In the genomic region with DNA sequence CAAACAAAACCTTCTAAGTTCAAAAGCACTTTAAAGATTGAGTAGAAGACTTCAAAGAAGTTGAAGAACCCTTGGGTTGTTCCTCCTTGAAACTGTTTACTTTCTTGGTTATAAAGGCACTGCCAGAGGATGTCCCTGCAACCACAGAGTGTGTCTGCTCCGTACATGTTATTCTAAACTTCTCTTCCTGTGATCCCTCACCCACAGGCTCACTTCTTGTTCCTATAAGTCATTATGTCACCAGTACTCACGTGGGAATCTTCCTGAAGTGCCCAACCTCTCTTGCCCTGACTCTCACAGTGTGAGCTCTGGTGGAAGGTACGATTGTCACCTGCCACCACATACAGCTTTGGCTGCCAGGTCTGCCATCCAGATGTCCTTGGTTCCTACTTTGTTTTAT, we compare ENCODE assay signal across 22 mouse cellular contexts. TPM values are rescaled to one million over a fixed set of nuclear protein-coding genes. Genes with fewer than 3 reads are reported as not detected.
DNase-seq lines count a peak whose midpoint lies in the region; ATAC-seq lines count a peak whose summit lies in the region.
"Had no signal": no experiment of that assay in that cellular context is flagged by ENCODE, and none has a peak within 500 bp of the region (broad histone marks: within the 10 kb centered on the region; RNA-seq: fewer than 3 reads in every experiment).

No protein-coding gene starts in this region.

- H3K9ac ChIP-seq in midbrain, embryonic 13.5 days (replicated peaks), result no peak overlapping the region
- H3K9ac ChIP-seq: forebrain, embryonic 12.5 days; liver, postnatal 0 days had no signal

- DNase-seq in heart, adult 11 months, result peak; percentile 72
- no peak for DNase-seq in heart, postnatal 4 days
- DNase-seq in lung, postnatal 14 days, result peak; percentile 25
- DNase-seq in adrenal gland, adult 18-20 months (ENCODE audit: low spot score in 2 of 2), result no peak
- DNase-seq in cerebellum, postnatal 36 days, result no peak
- DNase-seq in frontal cortex, postnatal 10 days (ENCODE audit: low spot score in 2 of 2), result no peak
- DNase-seq: adrenal gland, adult 8-10 months; cerebellum, adult 11 months; cerebellum, postnatal 25 days; heart, adult 2 months; heart, postnatal 36 days; kidney, adult 8-10 months; kidney, postnatal 14 days; liver; liver, postnatal 0 days; right cerebral cortex, adult 18-20 months; thymus, postnatal 14 days had no signal

- no peak overlapping the region for H3K27ac ChIP-seq in midbrain, embryonic 13.5 days
- H3K27ac ChIP-seq: forebrain, embryonic 12.5 days; heart, adult 2 months; layer of hippocampus, adult 2 months had no signal

- ATAC-seq in common myeloid progenitor, adult 5-6 weeks (replicated peaks; ENCODE audit: low read depth, poor library complexity, severe bottlenecking), result peak; percentile 85
- ATAC-seq in midbrain, embryonic 13.5 days, result no peak
- ATAC-seq: hindbrain, embryonic 16.5 days; liver, postnatal 0 days had no signal

- H3K9me3 ChIP-seq in midbrain, embryonic 13.5 days, result peaks cover 5% of the 10 kb centered on the region; the same call in 1 of the 2 replicates
- H3K9me3 ChIP-seq: forebrain, embryonic 12.5 days had no signal

- no peaks in the 10 kb centered on the region for H3K4me1 ChIP-seq in midbrain, embryonic 13.5 days (replicated peaks)
- H3K4me1 ChIP-seq: forebrain, embryonic 12.5 days had no signal

- 71% methylated on average over 3 of the region's 3 CpGs for WGBS in midbrain, embryonic 13.5 days

- no peaks in the 10 kb centered on the region for H3K27me3 ChIP-seq in midbrain, embryonic 13.5 days
- H3K27me3 ChIP-seq: forebrain, embryonic 12.5 days had no signal

- no peak overlapping the region for H3K4me3 ChIP-seq in midbrain, embryonic 13.5 days (replicated peaks)
- H3K4me3 ChIP-seq: forebrain, embryonic 12.5 days; heart, adult 2 months; layer of hippocampus, adult 2 months had no signal

- H3K4me2 ChIP-seq in midbrain, embryonic 13.5 days (replicated peaks), result no peak overlapping the region
- H3K4me2 ChIP-seq: forebrain, embryonic 12.5 days had no signal

- H3K36me3 ChIP-seq in midbrain, embryonic 13.5 days, result no peaks in the 10 kb centered on the region
- H3K36me3 ChIP-seq: forebrain, embryonic 12.5 days had no signal

RNA-seq across cellular contexts. Expression of gene Tigd4, which starts 28.7 kb away (rescaled TPM):
- under 1 TPM; 0.33 to 0.34 TPM for total RNA-seq in heart, postnatal 4 days (2021)
- total RNA-seq in common myeloid progenitor, adult 5-6 weeks (2017), result not detected in 2 replicates
- not detected in 2 replicates for polyA plus RNA-seq in midbrain, embryonic 13.5 days (2015; fragmentation: Nextera tagmentation; extraction: Ambion mirVana)
- not detected for total RNA-seq in adrenal gland, adult 18-20 months (2021)
- polyA plus RNA-seq: forebrain, embryonic 12.5 days; heart, adult 2 months; liver, postnatal 0 days had no signal

RNA-seq across cellular contexts. Expression of gene Arfip1, which starts 39.6 kb away (rescaled TPM):
- total RNA-seq in heart, postnatal 4 days (2021), result 10 to 100 TPM; 36.0 to 41.6 TPM
- 32.2 and 43.4 TPM in 2 replicates for total RNA-seq in common myeloid progenitor, adult 5-6 weeks (2017)
- 23.4 and 25.0 TPM in 2 replicates for polyA plus RNA-seq in midbrain, embryonic 13.5 days (2015; fragmentation: Nextera tagmentation; extraction: Ambion mirVana)
- total RNA-seq in adrenal gland, adult 18-20 months (2021), result 10 to 100 TPM; 38.6 to 48.6 TPM

RNA-seq across cellular contexts. Expression of gene Tmem154, which starts 44.0 kb away (rescaled TPM):
- total RNA-seq in heart, postnatal 4 days (2021), result 1 to 10 TPM; 3.6 to 4.0 TPM
- total RNA-seq in common myeloid progenitor, adult 5-6 weeks (2017), result 2.4 and 3.2 TPM in 2 replicates
- 0.73 and 1.1 TPM in 2 replicates for polyA plus RNA-seq in midbrain, embryonic 13.5 days (2015; fragmentation: Nextera tagmentation; extraction: Ambion mirVana)
- total RNA-seq in adrenal gland, adult 18-20 months (2021), result 1 to 10 TPM; 1.6 to 3.4 TPM

Comparison
In these comparisons a context has a peak if more than half of its experiments do, and no peak if none do; other contexts are left out.
1. DNase-seq: peak in heart, adult 11 months (single experiment) and lung, postnatal 14 days (single experiment); none in heart, postnatal 4 days (single experiment), adrenal gland, adult 18-20 months (0 of 2), cerebellum, postnatal 36 days (0 of 2) and frontal cortex, postnatal 10 days (0 of 2).